Mouse (Mus musculus): ENCODE measurements around the gene Olfr1358. TPM values are rescaled to one million over a fixed set of nuclear protein-coding genes. Genes with fewer than 3 reads are reported as not detected.
"Not testable (repeated sequence)": the region's sequence is repeated elsewhere in the genome, so short reads cannot be mapped to it uniquely, and the experiment has no call there.

Gene Olfr1358
- polyA plus RNA-seq, 1 experiment, result not detected

- under 1% methylated on average over 35 of the region's 35 CpGs for WGBS
- Histone ChIP-seq H3K4me3 (ENCODE audit: insufficient read depth, low read depth, low read length) (peak overlapping the region; percentile 55), H3K27ac (ENCODE audit: insufficient read depth, low read depth, low read length) (no peak overlapping the region), H3K4me1 (ENCODE audit: control insufficient read depth, insufficient read depth, low read length) (peaks cover 13% of the 10 kb centered on the region)
- TF ChIP-seq POLR2A (IDR thresholded peaks at IDR 0.05; ENCODE audit: insufficient read depth, low read depth, low read length) (no peak), CTCF (IDR thresholded peaks at IDR 0.05; ENCODE audit: insufficient read depth, low read depth, low read length) (no peak; the same call in 1 of the 2 replicates)
Observed at GRCm38 (mm10) chr10:78481928-78482499, 35.2 kb upstream of the Olfr1358 start.

GRCm38 (mm10) chr10:78485369-78485768, 31.9 kb upstream of the Olfr1358 start:
- not testable (repeated sequence) for H3K4me3 ChIP-seq (ENCODE audit: insufficient read depth, low read depth, low read length); H3K27ac ChIP-seq (ENCODE audit: insufficient read depth, low read depth, low read length)
- peaks cover 16% of the 10 kb centered on the region for H3K4me1 ChIP-seq (ENCODE audit: control insufficient read depth, insufficient read depth, low read length)
- WGBS, result 88% methylated on average over 2 of the region's 2 CpGs

- TF ChIP-seq POLR2A (IDR thresholded peaks at IDR 0.05; ENCODE audit: insufficient read depth, low read depth, low read length) (no peak), CTCF (IDR thresholded peaks at IDR 0.05; ENCODE audit: insufficient read depth, low read depth, low read length) (no peak)
- Histone ChIP-seq H3K4me3 (ENCODE audit: insufficient read depth, low read depth, low read length) (no peak overlapping the region), H3K27ac (ENCODE audit: insufficient read depth, low read depth, low read length) (no peak overlapping the region), H3K4me1 (ENCODE audit: control insufficient read depth, insufficient read depth, low read length) (peaks cover 10% of the 10 kb centered on the region)
- 80% methylated on average over 5 of the region's 5 CpGs for WGBS
Observed at GRCm38 (mm10) chr10:78486871-78487270, 30.4 kb upstream of the Olfr1358 start.

GRCm38 (mm10) chr10:78487431-78488086, 29.7 kb upstream of the Olfr1358 start:
- 11% methylated on average over 26 of the region's 26 CpGs for WGBS
- TF ChIP-seq CTCF (IDR thresholded peaks at IDR 0.05; ENCODE audit: insufficient read depth, low read depth, low read length), result peak; percentile 91
- TF ChIP-seq POLR2A (IDR thresholded peaks at IDR 0.05; ENCODE audit: insufficient read depth, low read depth, low read length), result no peak
- Histone ChIP-seq H3K4me3 (ENCODE audit: insufficient read depth, low read depth, low read length) (peak overlapping the region; percentile 20; the same call in 1 of the 2 replicates), H3K27ac (ENCODE audit: insufficient read depth, low read depth, low read length) (no peak overlapping the region), H3K4me1 (ENCODE audit: control insufficient read depth, insufficient read depth, low read length) (peaks cover 3% of the 10 kb centered on the region; the same call in 1 of the 2 replicates)

- TF ChIP-seq CTCF (IDR thresholded peaks at IDR 0.05; ENCODE audit: insufficient read depth, low read depth, low read length) (no peak), POLR2A (IDR thresholded peaks at IDR 0.05; ENCODE audit: insufficient read depth, low read depth, low read length) (no peak)
- Histone ChIP-seq H3K27ac (ENCODE audit: insufficient read depth, low read depth, low read length) (no peak overlapping the region), H3K4me3 (ENCODE audit: insufficient read depth, low read depth, low read length) (no peak overlapping the region), H3K4me1 (ENCODE audit: control insufficient read depth, insufficient read depth, low read length) (no peaks in the 10 kb centered on the region)
- 79% methylated on average over 6 of the region's 6 CpGs for WGBS
Observed at GRCm38 (mm10) chr10:78502986-78503733, 14.1 kb upstream of the Olfr1358 start.

GRCm38 (mm10) chr10:78519792-78520191, 2.6 kb downstream of the Olfr1358 start:
- TF ChIP-seq CTCF (IDR thresholded peaks at IDR 0.05; ENCODE audit: insufficient read depth, low read depth, low read length) (no peak), POLR2A (IDR thresholded peaks at IDR 0.05; ENCODE audit: insufficient read depth, low read depth, low read length) (no peak)
- no peaks in the 10 kb centered on the region for H3K4me1 ChIP-seq (ENCODE audit: control insufficient read depth, insufficient read depth, low read length)
- H3K27ac ChIP-seq (ENCODE audit: insufficient read depth, low read depth, low read length), result no peak overlapping the region
- WGBS, result 84% methylated on average over 9 of the region's 9 CpGs
- no peak overlapping the region for H3K4me3 ChIP-seq (ENCODE audit: insufficient read depth, low read depth, low read length)

- Histone ChIP-seq H3K4me3 (ENCODE audit: insufficient read depth, low read depth, low read length) (no peak overlapping the region), H3K4me1 (ENCODE audit: control insufficient read depth, insufficient read depth, low read length) (no peaks in the 10 kb centered on the region), H3K27ac (ENCODE audit: insufficient read depth, low read depth, low read length) (no peak overlapping the region)
- 60% methylated on average over 17 of the region's 17 CpGs for WGBS
- TF ChIP-seq POLR2A (IDR thresholded peaks at IDR 0.05; ENCODE audit: insufficient read depth, low read depth, low read length) (no peak), CTCF (IDR thresholded peaks at IDR 0.05; ENCODE audit: insufficient read depth, low read depth, low read length) (no peak)
Observed at GRCm38 (mm10) chr10:78520260-78521005, 3.2 kb downstream of the Olfr1358 start.

GRCm38 (mm10) chr10:78525071-78525470, 7.8 kb downstream of the Olfr1358 start:
- H3K4me1 ChIP-seq (ENCODE audit: control insufficient read depth, insufficient read depth, low read length); H3K27ac ChIP-seq (ENCODE audit: insufficient read depth, low read depth, low read length); H3K4me3 ChIP-seq (ENCODE audit: insufficient read depth, low read depth, low read length): not testable (repeated sequence)
- 54% methylated on average over 3 of the region's 3 CpGs for WGBS

- no peaks in the 10 kb centered on the region for H3K4me1 ChIP-seq (ENCODE audit: control insufficient read depth, insufficient read depth, low read length)
- TF ChIP-seq POLR2A (IDR thresholded peaks at IDR 0.05; ENCODE audit: insufficient read depth, low read depth, low read length), result no peak
- no peak for TF ChIP-seq CTCF (IDR thresholded peaks at IDR 0.05; ENCODE audit: insufficient read depth, low read depth, low read length)
- WGBS, result 57% methylated on average over 4 of the region's 4 CpGs
- H3K27ac ChIP-seq (ENCODE audit: insufficient read depth, low read depth, low read length), result no peak overlapping the region
- no peak overlapping the region for H3K4me3 ChIP-seq (ENCODE audit: insufficient read depth, low read depth, low read length)
Observed at GRCm38 (mm10) chr10:78525511-78525910, 8.3 kb downstream of the Olfr1358 start.
